Mouse (Mus musculus): ENCODE measurements around the gene Ninj1. TPM values are rescaled to one million over a fixed set of nuclear protein-coding genes. Genes with fewer than 3 reads are reported as not detected.
A peak's percentile ranks its signal among the peaks of the same experiment; 100 is the strongest.

Gene Ninj1
- total and polyA plus RNA-seq, 2 experiments from 2014 or later, result 50.0 to 54.4 TPM

DNA sequence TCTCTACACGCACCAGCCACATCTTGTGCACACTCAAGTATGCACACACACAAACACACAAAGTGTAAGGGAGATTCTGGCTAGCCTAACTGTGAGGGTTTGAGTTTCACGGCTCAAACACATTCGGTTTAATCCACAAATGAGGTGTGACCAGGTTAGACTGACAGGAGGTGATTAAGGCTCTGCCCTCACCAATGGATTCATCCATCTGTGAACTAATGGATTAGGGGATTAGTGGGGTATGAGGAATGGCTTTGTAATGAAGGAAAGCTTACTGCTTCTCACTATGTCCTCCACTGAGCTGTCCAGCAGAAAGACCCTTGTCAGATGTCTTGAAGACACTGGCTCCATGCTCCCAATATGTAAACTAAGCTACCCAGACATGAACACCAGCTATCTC lies 31.4 kb downstream of the Ninj1 start:
- H3K4me3 ChIP-seq (ENCODE audit: low read length), result no peak overlapping the region
- H3K9ac ChIP-seq (replicated peaks; ENCODE audit: low read length), result no peak overlapping the region
- H3K27me3 ChIP-seq (ENCODE audit: insufficient read depth, low read length), result no peaks in the 10 kb centered on the region
- peaks cover 17% of the 10 kb centered on the region for H3K4me1 ChIP-seq (ENCODE audit: insufficient read depth, low read length)
- TF ChIP-seq CTCF (IDR thresholded peaks at IDR 0.05; ENCODE audit: low read depth), result no peak
- H3K36me3 ChIP-seq (ENCODE audit: insufficient read depth, low read length), result no peaks in the 10 kb centered on the region
- DNase-seq (ENCODE audit: low spot score) (no peak), ATAC-seq (no peak)
- no peak overlapping the region for H3K4me2 ChIP-seq (ENCODE audit: low read depth, low read length)
- H3K27ac ChIP-seq, result no peak overlapping the region
- 36% methylated on average over 3 of the region's 3 CpGs for WGBS
- H3K9me3 ChIP-seq (ENCODE audit: low read length), result no peaks in the 10 kb centered on the region

DNA sequence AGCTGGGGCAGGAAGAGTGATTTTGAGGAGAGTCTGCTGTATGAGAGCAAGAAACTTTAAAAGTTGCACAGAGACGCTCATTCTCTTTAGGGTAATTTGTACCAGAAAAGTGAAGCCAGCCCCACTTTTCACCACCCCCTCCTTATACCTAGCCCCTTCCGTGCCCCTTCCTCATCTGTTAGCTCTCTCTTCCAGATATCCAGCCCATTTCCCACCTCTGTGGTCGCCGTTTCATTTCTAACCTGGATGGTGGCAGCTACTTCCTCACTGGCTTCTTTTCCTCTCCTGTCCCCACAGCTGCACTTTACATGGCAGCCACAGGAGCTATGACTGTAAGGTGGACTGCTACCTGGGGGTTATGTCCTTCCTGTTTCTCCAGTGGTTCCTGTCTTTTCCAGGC lies 32.1 kb downstream of the Ninj1 start:
- Histone ChIP-seq H3K9me3 (ENCODE audit: low read length) (no peaks in the 10 kb centered on the region), H3K27me3 (ENCODE audit: insufficient read depth, low read length) (no peaks in the 10 kb centered on the region), H3K36me3 (ENCODE audit: insufficient read depth, low read length) (no peaks in the 10 kb centered on the region), H3K9ac (replicated peaks; ENCODE audit: low read length) (no peak overlapping the region), H3K27ac (no peak overlapping the region), H3K4me1 (ENCODE audit: insufficient read depth, low read length) (peaks cover 11% of the 10 kb centered on the region), H3K4me2 (ENCODE audit: low read depth, low read length) (no peak overlapping the region), H3K4me3 (ENCODE audit: low read length) (no peak overlapping the region)
- DNase-seq (ENCODE audit: low spot score) (no peak), ATAC-seq (no peak)
- 90% methylated on average over 4 of the region's 4 CpGs for WGBS
- TF ChIP-seq CTCF (IDR thresholded peaks at IDR 0.05; ENCODE audit: low read depth), result no peak

DNA sequence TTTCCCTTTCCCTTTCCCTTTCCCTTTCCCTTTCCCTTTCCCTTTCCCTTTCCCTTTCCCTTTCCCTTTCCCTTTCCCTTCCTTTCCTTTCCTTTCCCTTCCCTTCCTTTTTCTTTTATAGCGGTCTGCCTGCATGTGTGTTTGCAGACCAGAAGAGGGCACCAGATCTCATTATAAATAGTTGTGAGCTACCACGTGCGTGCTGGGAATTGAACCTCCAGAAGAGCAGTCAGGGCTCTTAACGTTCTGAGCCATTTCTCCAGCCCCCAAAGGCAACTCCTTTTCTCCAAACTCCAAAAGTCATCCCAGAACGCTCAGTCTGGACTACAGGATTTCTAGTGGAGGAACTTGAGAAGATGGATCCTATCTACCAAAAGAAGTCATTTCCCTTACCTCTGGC lies 33.6 kb downstream of the Ninj1 start:
- TF ChIP-seq CTCF (IDR thresholded peaks at IDR 0.05; ENCODE audit: low read depth), result peak; percentile 31
- Histone ChIP-seq H3K27ac (no peak overlapping the region), H3K9me3 (ENCODE audit: low read length) (no peaks in the 10 kb centered on the region), H3K4me1 (ENCODE audit: insufficient read depth, low read length) (peaks cover 4% of the 10 kb centered on the region; the same call in 1 of the 2 replicates), H3K9ac (replicated peaks; ENCODE audit: low read length) (no peak overlapping the region), H3K4me2 (ENCODE audit: low read depth, low read length) (no peak overlapping the region), H3K36me3 (ENCODE audit: insufficient read depth, low read length) (no peaks in the 10 kb centered on the region), H3K27me3 (ENCODE audit: insufficient read depth, low read length) (no peaks in the 10 kb centered on the region), H3K4me3 (ENCODE audit: low read length) (no peak overlapping the region)
- 22% methylated on average over 5 of the region's 5 CpGs for WGBS
- ATAC-seq (no peak), DNase-seq (ENCODE audit: low spot score) (no peak)

DNA sequence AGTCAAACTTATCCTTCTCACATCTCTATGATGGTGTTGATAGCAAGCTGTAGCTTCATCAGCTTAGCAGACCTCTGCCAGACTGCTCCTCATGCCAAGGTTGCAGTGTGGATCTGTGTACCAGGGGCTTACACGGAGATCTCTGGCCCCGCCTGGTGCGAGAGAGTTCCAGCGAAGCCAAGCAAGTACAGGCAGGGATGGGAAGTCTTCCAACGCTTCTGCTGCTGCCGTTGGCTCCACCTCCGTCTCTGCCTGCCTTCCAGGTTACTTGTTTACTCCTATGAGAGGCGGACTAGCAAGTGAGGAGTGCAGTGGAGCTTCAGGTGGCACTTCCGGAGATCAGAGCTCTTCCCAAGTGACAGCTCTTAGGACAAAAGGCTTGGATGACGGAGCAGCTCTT lies 37.0 kb downstream of the Ninj1 start:
- Histone ChIP-seq H3K4me2 (ENCODE audit: low read depth, low read length) (no peak overlapping the region), H3K9me3 (ENCODE audit: low read length) (no peaks in the 10 kb centered on the region), H3K36me3 (ENCODE audit: insufficient read depth, low read length) (no peaks in the 10 kb centered on the region), H3K27me3 (ENCODE audit: insufficient read depth, low read length) (no peaks in the 10 kb centered on the region), H3K4me3 (ENCODE audit: low read length) (no peak overlapping the region), H3K9ac (replicated peaks; ENCODE audit: low read length) (no peak overlapping the region), H3K4me1 (ENCODE audit: insufficient read depth, low read length) (no peaks in the 10 kb centered on the region), H3K27ac (no peak overlapping the region)
- WGBS, result 16% methylated on average over 10 of the region's 10 CpGs
- ATAC-seq (no peak; the same call in 1 of the 2 replicates), DNase-seq (ENCODE audit: low spot score) (peak; percentile 39)
- no peak for TF ChIP-seq CTCF (IDR thresholded peaks at IDR 0.05; ENCODE audit: low read depth)

DNA sequence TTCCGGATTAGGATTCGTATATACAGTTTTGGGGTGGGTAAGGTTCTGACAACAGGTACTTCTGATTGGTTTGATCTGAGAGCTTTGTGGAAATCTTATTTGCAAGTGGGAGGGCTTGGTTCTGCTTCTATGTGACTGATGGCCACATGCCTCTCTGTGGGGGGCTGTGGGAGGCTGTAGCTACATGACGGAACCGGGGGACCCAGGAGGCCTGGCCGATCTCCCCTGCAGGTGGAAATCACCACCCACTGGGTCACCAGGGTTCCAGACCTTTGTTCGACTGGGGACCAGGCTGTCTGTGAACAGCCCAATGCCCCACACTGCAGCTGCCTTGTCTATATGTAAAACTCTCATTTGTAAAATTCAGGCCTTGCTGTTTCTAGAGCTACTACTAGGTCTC lies 37.4 kb downstream of the Ninj1 start:
- 19% methylated on average over 6 of the region's 6 CpGs for WGBS
- H3K9me3 ChIP-seq (ENCODE audit: low read length), result no peaks in the 10 kb centered on the region
- no peak overlapping the region for H3K27ac ChIP-seq
- no peaks in the 10 kb centered on the region for H3K4me1 ChIP-seq (ENCODE audit: insufficient read depth, low read length)
- no peaks in the 10 kb centered on the region for H3K36me3 ChIP-seq (ENCODE audit: insufficient read depth, low read length)
- H3K4me2 ChIP-seq (ENCODE audit: low read depth, low read length), result no peak overlapping the region
- H3K9ac ChIP-seq (replicated peaks; ENCODE audit: low read length), result no peak overlapping the region
- H3K4me3 ChIP-seq (ENCODE audit: low read length), result no peak overlapping the region
- no peak for DNase-seq (ENCODE audit: low spot score)
- ATAC-seq, result no peak
- TF ChIP-seq CTCF (IDR thresholded peaks at IDR 0.05; ENCODE audit: low read depth), result no peak
- no peaks in the 10 kb centered on the region for H3K27me3 ChIP-seq (ENCODE audit: insufficient read depth, low read length)

DNA sequence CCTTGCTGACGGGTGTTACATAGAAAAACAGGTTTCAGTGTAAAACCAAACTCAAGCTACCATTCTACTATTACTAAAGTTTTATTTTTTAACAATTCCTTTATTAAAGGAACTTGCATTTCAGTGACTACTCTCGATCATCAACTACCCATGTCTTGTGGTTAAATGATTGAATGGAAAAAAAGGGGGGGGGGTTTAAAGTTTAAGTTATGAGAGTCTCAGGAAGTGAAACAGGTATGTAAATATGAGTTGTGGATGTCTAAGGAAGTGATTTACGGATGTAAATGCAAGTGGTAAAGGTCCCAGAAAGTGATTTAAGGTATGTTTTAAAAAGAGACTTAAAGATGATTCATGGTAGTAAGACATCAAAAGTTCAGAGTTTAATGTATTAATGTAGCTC lies 37.9 kb downstream of the Ninj1 start:
- Histone ChIP-seq H3K4me2 (ENCODE audit: low read depth, low read length) (no peak overlapping the region), H3K27ac (no peak overlapping the region), H3K27me3 (ENCODE audit: insufficient read depth, low read length) (no peaks in the 10 kb centered on the region), H3K9me3 (ENCODE audit: low read length) (no peaks in the 10 kb centered on the region), H3K4me3 (ENCODE audit: low read length) (no peak overlapping the region), H3K36me3 (ENCODE audit: insufficient read depth, low read length) (no peaks in the 10 kb centered on the region), H3K4me1 (ENCODE audit: insufficient read depth, low read length) (no peaks in the 10 kb centered on the region), H3K9ac (replicated peaks; ENCODE audit: low read length) (no peak overlapping the region)
- WGBS, result 71% methylated on average over 3 of the region's 3 CpGs
- DNase-seq (ENCODE audit: low spot score), result no peak
- no peak for ATAC-seq
- no peak for TF ChIP-seq CTCF (IDR thresholded peaks at IDR 0.05; ENCODE audit: low read depth)

DNA sequence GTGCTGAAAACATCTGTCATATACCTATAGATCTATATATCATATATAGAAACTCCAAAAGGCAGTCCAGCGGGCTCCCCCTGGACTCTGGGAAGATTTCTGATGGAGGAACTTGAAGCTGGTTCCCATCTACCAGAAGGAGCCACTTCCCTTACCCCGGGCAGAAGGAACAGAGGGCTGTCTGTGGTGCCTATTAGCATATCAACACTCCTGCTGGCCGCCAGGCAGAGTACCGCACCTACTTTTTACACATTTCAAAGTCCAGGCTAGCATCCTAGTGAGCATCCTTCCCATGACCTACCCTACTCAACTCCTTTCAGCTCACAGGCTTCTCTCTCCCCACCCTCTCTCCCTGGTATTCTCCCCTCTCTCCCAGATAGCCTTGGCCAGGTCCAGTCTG lies 38.3 kb downstream of the Ninj1 start:
- 31% methylated on average over 4 of the region's 4 CpGs for WGBS
- Histone ChIP-seq H3K4me3 (ENCODE audit: low read length) (no peak overlapping the region), H3K4me1 (ENCODE audit: insufficient read depth, low read length) (no peaks in the 10 kb centered on the region), H3K9ac (replicated peaks; ENCODE audit: low read length) (no peak overlapping the region), H3K27ac (no peak overlapping the region), H3K27me3 (ENCODE audit: insufficient read depth, low read length) (no peaks in the 10 kb centered on the region), H3K9me3 (ENCODE audit: low read length) (no peaks in the 10 kb centered on the region), H3K36me3 (ENCODE audit: insufficient read depth, low read length) (no peaks in the 10 kb centered on the region), H3K4me2 (ENCODE audit: low read depth, low read length) (no peak overlapping the region)
- ATAC-seq, result no peak
- TF ChIP-seq CTCF (IDR thresholded peaks at IDR 0.05; ENCODE audit: low read depth), result no peak
- no peak for DNase-seq (ENCODE audit: low spot score)
